Mouse (Mus musculus) heart, adult 2 months (tissue): ENCODE measurements around the gene Camta1.

ENCODE experiments used
- CTCF ChIP-seq: fragments of 200-600 bp; IDR thresholded peaks from 2 replicates; pipeline ENCODE4 v1.8.1; 2022; ENCODE audit warnings: antibody characterized with exemption, mild to moderate bottlenecking, moderate library complexity
- POLR2A ChIP-seq: fragments of 200-500 bp; IDR thresholded peaks from 2 replicates; pipeline ENCODE4 v1.6.1; 2011; ENCODE audit warnings: mild to moderate bottlenecking, low read depth, low read length, control low read depth; ENCODE audit not compliant: insufficient read depth

DNA sequence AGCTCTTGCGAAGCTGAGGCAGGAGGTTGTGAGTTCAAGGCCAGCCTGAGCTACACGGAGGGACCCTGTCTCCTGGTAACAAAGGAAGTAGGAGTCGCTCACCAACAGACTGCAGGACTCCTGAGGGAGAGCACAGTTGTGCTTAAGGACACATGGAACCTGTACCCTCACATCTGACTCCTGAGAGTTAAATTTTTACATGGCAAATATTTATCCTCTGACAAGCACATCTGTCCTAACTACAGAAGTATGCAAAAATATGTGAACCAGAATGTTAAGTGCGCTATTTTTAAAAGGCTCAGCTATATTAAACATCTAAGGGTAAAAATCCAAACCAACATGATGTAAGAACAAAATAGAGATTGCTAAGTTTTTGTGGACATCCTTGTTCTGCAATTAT, 56.0 kb downstream of the Camta1 start:
- TF ChIP-seq CTCF (no peak), POLR2A (no peak)
